Mouse (Mus musculus) CH12.LX (cell line): Measurements from ENCODE around the gene Arhgef7.

ENCODE experiments used
- CHD2 ChIP-seq: IDR thresholded peaks from 2 replicates; pipeline ENCODE4 v1.6.1; 2011; ENCODE audit warnings: low read length, improper control_type of control experiment
- CTCF ChIP-seq, 2 experiments: IDR thresholded peaks in 1 of 2; conservative IDR thresholded peaks in 1 of 2; 2 replicates each; pipeline ENCODE4 v1.5.1; 2011 to 2012; ENCODE audit warnings: low read depth in 2 of 2, low read length in 2 of 2, improper control_type of control experiment in 1 of 2, inconsistent platforms in 1 of 2, mild to moderate bottlenecking in 1 of 2, moderate library complexity in 1 of 2
- POLR2A ChIP-seq: IDR thresholded peaks from 2 replicates; pipeline ENCODE4 v1.6.1; 2011; ENCODE audit warnings: low read depth, mild to moderate bottlenecking, improper control_type of control experiment, low read length
- RAD21 ChIP-seq: IDR thresholded peaks from 2 replicates; pipeline ENCODE4 v1.6.1; 2011; ENCODE audit warnings: low read depth, mild to moderate bottlenecking, low read length, improper control_type of control experiment, moderate library complexity
- ZMIZ1 ChIP-seq: IDR thresholded peaks from 2 replicates; pipeline ENCODE4 v1.6.1; 2012; ENCODE audit warnings: low read depth, mild to moderate bottlenecking, inconsistent platforms, low read length, improper control_type of control experiment

- TF ChIP-seq POLR2A (no peak), RAD21 (no peak), CHD2 (no peak), CTCF (conservative IDR thresholded peaks at IDR 0.05 in 1 of 2, IDR thresholded peaks at IDR 0.05 in 1 of 2; ENCODE audit: low read depth in 2 of 2, low read length in 2 of 2) (no peak), ZMIZ1 (no peak)
These were observed 25.8 kb downstream of the Arhgef7 start for GRCm38 (mm10) chr8:11753155-11753941.
